Mouse (Mus musculus): ENCODE results near the gene Map2k6. TPM values are rescaled to one million over a fixed set of nuclear protein-coding genes. Genes with fewer than 3 reads are reported as not detected.
A peak's percentile ranks its signal among the peaks of the same experiment; 100 is the strongest.

Gene Map2k6
- polyA plus RNA-seq, 1 experiment: 11.0 TPM

GRCm38 (mm10) chr11:110444576-110444975, 45.7 kb downstream of the Map2k6 start:
- Histone ChIP-seq H3K27ac (ENCODE audit: insufficient read depth, low read length) (no peak overlapping the region), H3K4me1 (ENCODE audit: control insufficient read depth, insufficient read depth, low read length) (no peaks in the 10 kb centered on the region), H3K4me3 (ENCODE audit: insufficient read depth, low read length) (no peak overlapping the region)
- TF ChIP-seq CTCF (IDR thresholded peaks at IDR 0.05; ENCODE audit: extremely low read depth, insufficient read depth, low read length) (no peak), POLR2A (IDR thresholded peaks at IDR 0.05; ENCODE audit: extremely low read depth, insufficient read depth, low read length) (no peak)

DNA sequence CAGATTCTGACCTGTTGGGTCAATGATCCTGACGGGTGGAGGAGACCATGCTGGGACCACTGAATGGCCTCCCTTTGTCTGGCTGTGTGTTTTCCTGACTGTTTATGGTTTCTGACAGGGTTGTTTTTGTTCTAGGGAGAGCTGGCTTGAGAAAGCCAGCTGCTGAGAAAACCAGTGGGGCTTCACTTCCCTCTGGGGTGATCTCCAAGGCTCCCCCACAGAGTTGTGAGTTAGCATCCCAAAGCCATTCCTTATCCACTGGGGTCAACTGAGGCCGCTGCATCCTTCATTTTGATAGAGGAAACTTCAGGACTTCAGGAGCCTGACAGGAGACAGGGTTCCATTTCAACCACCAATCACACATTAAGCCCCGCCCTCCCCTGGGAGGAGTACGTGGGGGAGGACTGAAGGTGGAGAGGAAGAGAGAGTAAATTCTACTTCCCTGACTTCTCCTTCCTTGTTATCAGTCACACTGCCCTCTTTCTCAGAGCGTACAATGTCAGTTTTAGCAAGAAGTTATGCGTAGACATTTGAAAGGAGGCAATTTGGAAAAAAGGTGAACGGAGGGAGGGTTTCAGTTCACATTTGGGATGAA, 49.3 kb downstream of the Map2k6 start:
- Histone ChIP-seq H3K27ac (ENCODE audit: insufficient read depth, low read length) (peak overlapping the region; percentile 33; the same call in 1 of the 2 replicates), H3K4me1 (ENCODE audit: control insufficient read depth, insufficient read depth, low read length) (0 out of 2 replicates have a peak, but pooled peaks cover 2% of the 10 kb centered on the region), H3K4me3 (ENCODE audit: insufficient read depth, low read length) (peak overlapping the region; percentile 8; the same call in 1 of the 2 replicates)
- TF ChIP-seq POLR2A (IDR thresholded peaks at IDR 0.05; ENCODE audit: extremely low read depth, insufficient read depth, low read length) (no peak), CTCF (IDR thresholded peaks at IDR 0.05; ENCODE audit: extremely low read depth, insufficient read depth, low read length) (no peak)

DNA sequence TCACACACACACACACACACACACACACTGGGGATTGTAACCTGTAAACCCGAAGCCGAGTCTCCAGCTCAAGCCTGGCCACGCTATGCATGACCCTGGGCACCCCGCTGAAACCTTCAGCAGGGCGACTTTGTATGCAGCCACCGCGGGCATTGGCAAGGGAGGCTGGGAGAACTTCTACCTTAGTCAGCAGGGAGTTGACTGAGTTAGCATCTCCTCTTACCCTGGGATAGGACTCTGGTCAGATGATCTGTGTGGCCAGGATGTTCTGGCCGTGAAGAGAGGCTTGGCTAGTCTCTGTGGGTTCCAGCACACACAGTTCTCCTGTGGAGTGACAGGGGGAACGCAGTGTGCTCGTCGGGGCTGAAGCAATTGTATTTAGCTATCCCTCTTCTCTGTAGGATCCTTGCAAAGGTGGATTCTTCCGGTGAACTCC, 49.8 kb downstream of the Map2k6 start:
- H3K4me3 ChIP-seq (ENCODE audit: insufficient read depth, low read length): peak overlapping the region; percentile 8; the same call in 1 of the 2 replicates
- H3K4me1 ChIP-seq (ENCODE audit: control insufficient read depth, insufficient read depth, low read length): 0 out of 2 replicates have a peak, but pooled peaks cover 2% of the 10 kb centered on the region
- H3K27ac ChIP-seq (ENCODE audit: insufficient read depth, low read length): peak overlapping the region; percentile 33; the same call in 1 of the 2 replicates
- TF ChIP-seq POLR2A (IDR thresholded peaks at IDR 0.05; ENCODE audit: extremely low read depth, insufficient read depth, low read length) (0 out of 2 replicates have a peak, but pooled peaks have one; percentile 19), CTCF (IDR thresholded peaks at IDR 0.05; ENCODE audit: extremely low read depth, insufficient read depth, low read length) (no peak)

DNA sequence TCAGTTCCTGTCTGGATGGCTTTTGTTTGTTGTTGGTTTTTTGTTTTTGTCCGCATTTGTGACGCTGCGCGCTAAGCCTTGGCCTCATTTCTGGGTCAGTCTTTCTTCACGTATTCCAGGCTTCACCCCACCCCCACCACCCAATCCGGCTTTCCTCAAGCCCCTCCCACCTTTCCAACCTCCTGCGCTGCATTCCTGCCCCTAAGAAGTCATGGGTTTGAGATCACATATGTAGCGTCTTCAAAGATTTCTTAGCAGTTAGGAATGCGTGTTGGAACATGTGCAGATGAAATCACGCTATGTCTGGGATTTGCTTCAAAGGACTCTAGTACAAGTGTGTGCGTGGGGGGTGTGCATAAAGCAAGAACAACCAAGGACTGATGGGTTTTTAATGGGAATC, 50.3 kb downstream of the Map2k6 start:
- no peak for TF ChIP-seq CTCF (IDR thresholded peaks at IDR 0.05; ENCODE audit: extremely low read depth, insufficient read depth, low read length)
- no peak for TF ChIP-seq POLR2A (IDR thresholded peaks at IDR 0.05; ENCODE audit: extremely low read depth, insufficient read depth, low read length)
- Histone ChIP-seq H3K27ac (ENCODE audit: insufficient read depth, low read length) (no peak overlapping the region), H3K4me3 (ENCODE audit: insufficient read depth, low read length) (peak overlapping the region; percentile 8; the same call in 1 of the 2 replicates), H3K4me1 (ENCODE audit: control insufficient read depth, insufficient read depth, low read length) (0 out of 2 replicates have a peak, but pooled peaks cover 2% of the 10 kb centered on the region)

DNA sequence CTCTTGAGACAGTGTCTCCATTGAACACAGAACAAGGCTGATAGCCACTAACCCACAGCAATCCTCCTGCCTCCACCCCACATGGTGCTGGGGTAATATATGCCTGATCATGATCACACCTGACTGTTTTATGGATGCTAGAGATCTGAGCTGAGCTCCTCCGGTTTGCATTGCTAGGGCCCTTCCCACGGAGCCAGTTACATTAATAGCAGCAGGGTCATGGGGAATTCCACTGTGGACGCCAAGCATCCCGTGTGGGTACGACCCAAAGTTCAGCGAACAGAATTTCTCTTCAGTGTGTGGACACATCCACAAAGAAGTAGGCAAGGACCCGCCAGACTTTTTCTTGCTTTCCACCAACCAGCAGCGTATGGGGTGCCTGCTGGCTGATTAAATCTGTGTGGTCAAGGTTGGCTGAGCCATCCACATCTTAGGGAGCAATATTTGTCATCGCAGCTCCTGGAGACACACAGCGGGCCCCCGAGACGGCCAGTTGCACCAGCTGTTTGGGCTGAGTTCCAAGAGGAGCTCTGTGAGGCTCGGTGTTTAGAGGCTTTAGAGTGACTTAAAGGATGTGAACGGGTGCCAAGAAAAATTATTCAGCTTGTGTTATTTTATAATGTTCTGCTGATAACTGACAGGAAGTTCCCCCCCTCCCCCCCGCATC, 51.3 kb downstream of the Map2k6 start:
- TF ChIP-seq CTCF (IDR thresholded peaks at IDR 0.05; ENCODE audit: extremely low read depth, insufficient read depth, low read length) (no peak), POLR2A (IDR thresholded peaks at IDR 0.05; ENCODE audit: extremely low read depth, insufficient read depth, low read length) (no peak)
- H3K4me3 ChIP-seq (ENCODE audit: insufficient read depth, low read length): no peak overlapping the region
- H3K27ac ChIP-seq (ENCODE audit: insufficient read depth, low read length): no peak overlapping the region
- H3K4me1 ChIP-seq (ENCODE audit: control insufficient read depth, insufficient read depth, low read length): 0 out of 2 replicates have a peak, but pooled peaks cover 2% of the 10 kb centered on the region

GRCm38 (mm10) chr11:110450758-110451121, 51.8 kb downstream of the Map2k6 start:
- H3K4me3 ChIP-seq (ENCODE audit: insufficient read depth, low read length): no peak overlapping the region
- no peak overlapping the region for H3K27ac ChIP-seq (ENCODE audit: insufficient read depth, low read length)
- 0 out of 2 replicates have a peak, but pooled peaks cover 2% of the 10 kb centered on the region for H3K4me1 ChIP-seq (ENCODE audit: control insufficient read depth, insufficient read depth, low read length)
- TF ChIP-seq POLR2A (IDR thresholded peaks at IDR 0.05; ENCODE audit: extremely low read depth, insufficient read depth, low read length) (no peak), CTCF (IDR thresholded peaks at IDR 0.05; ENCODE audit: extremely low read depth, insufficient read depth, low read length) (no peak)

DNA sequence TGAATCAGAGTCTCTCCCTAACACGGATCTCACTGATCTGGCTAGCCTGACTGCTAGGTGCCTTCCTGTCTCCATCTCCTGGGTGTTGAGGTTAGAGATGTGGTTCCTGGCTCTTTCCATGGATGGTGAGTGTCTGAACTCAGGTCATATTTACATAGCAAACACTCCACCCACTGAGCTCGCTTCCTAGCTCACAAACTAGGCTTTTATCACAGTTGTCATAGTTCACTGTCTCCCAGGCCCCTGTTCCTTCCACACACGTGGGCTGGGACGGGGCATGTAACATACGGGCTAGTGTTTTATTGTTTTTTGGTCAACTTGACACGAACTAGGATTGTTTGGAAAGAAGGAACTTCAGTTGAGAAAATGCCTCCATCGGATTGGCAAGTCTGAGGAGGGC, 52.7 kb downstream of the Map2k6 start:
- no peak overlapping the region for H3K4me3 ChIP-seq (ENCODE audit: insufficient read depth, low read length)
- H3K27ac ChIP-seq (ENCODE audit: insufficient read depth, low read length): no peak overlapping the region
- TF ChIP-seq POLR2A (IDR thresholded peaks at IDR 0.05; ENCODE audit: extremely low read depth, insufficient read depth, low read length) (no peak), CTCF (IDR thresholded peaks at IDR 0.05; ENCODE audit: extremely low read depth, insufficient read depth, low read length) (no peak)
- H3K4me1 ChIP-seq (ENCODE audit: control insufficient read depth, insufficient read depth, low read length): 0 out of 2 replicates have a peak, but pooled peaks cover 2% of the 10 kb centered on the region

- TF ChIP-seq CTCF (IDR thresholded peaks at IDR 0.05; ENCODE audit: extremely low read depth, insufficient read depth, low read length): no peak
- no peak for TF ChIP-seq POLR2A (IDR thresholded peaks at IDR 0.05; ENCODE audit: extremely low read depth, insufficient read depth, low read length)
- 0 out of 2 replicates have a peak, but pooled peaks cover 2% of the 10 kb centered on the region for H3K4me1 ChIP-seq (ENCODE audit: control insufficient read depth, insufficient read depth, low read length)
- H3K27ac ChIP-seq (ENCODE audit: insufficient read depth, low read length): no peak overlapping the region
- H3K4me3 ChIP-seq (ENCODE audit: insufficient read depth, low read length): no peak overlapping the region
These were observed 54.7 kb downstream of the Map2k6 start for GRCm38 (mm10) chr11:110453445-110454154.

DNA sequence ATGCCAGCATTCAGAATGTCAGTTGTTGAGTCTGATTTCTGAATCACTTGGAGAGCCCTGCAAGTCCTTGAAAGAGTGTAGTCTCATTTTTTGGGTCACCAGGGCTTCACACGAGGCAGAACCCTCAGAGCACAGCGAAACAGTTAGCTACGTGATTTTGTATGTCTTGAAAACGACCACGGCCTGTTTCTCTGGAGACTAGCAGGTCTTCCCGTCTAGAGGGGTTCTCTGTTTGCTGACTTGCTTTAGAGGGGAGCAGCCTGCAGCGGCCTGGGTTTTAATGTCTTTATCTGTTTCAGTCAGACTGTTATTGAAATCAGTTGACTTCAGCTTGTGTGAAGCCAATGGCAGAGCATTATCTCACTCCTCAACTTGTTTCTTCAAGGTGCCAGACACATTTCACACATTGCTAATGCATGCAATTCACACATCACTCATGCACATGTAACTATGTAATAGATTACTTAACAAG, 58.6 kb downstream of the Map2k6 start:
- TF ChIP-seq CTCF (IDR thresholded peaks at IDR 0.05; ENCODE audit: extremely low read depth, insufficient read depth, low read length) (no peak), POLR2A (IDR thresholded peaks at IDR 0.05; ENCODE audit: extremely low read depth, insufficient read depth, low read length) (no peak)
- Histone ChIP-seq H3K4me1 (ENCODE audit: control insufficient read depth, insufficient read depth, low read length) (no peaks in the 10 kb centered on the region), H3K27ac (ENCODE audit: insufficient read depth, low read length) (no peak overlapping the region), H3K4me3 (ENCODE audit: insufficient read depth, low read length) (no peak overlapping the region)
